Mouse (Mus musculus): ENCODE measurements around the gene Slc28a3. TPM values are rescaled to one million over a fixed set of nuclear protein-coding genes. Genes with fewer than 3 reads are reported as not detected.

Slc28a3 gene
- polyA plus RNA-seq, 1 experiment: not detected

DNA sequence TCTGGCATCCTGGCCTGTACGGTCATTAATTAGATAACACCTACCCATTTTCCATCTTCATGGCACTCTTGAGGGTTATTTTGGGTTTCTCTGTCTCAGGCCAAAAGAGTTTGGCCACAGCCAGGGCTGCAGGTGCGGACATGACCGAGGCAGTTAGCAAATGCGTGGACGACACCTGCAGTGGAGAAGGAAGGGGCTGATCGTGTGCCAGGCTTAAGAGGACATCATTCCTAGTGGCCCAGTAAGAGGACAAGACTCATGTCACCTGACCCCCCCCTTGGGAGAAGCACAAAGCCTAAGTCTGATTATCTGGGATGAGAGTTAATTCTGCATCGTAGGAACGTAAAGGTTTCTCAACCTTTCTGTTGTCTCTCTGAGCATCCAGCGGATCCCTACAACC, 44.5 kb downstream of the Slc28a3 start:
- no peak for DNase-seq (ENCODE audit: extremely low spot score in 1 of 2, low spot score in 1 of 2)

GRCm38 (mm10) chr13:58560497-58561138, 50.1 kb downstream of the Slc28a3 start:
- peak; percentile 38 to 61 for DNase-seq (ENCODE audit: extremely low spot score in 1 of 2, low spot score in 1 of 2)

GRCm38 (mm10) chr13:58558216-58558615, 52.5 kb downstream of the Slc28a3 start:
- DNase-seq (ENCODE audit: extremely low spot score in 1 of 2, low spot score in 1 of 2): peak; percentile 20 to 67

DNA sequence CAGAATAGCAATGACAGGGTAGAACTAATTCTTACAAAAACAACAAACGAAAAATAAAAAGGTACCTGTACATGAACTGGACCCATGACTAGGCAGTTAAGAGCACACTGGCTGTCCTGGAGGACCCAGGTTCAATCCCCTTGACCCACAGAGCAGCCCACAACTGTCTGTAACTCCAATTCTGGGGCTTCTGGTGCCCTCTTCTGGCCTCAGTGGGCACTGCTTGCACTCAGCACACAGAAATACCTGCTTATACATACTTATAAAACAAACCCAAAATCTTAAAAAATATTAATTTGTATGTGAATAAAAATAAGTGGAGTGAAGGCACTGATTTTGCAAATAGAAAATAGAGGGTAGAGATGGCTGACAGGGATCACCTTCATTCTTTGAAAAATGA, 54.7 kb downstream of the Slc28a3 start:
- DNase-seq (ENCODE audit: extremely low spot score in 1 of 2, low spot score in 1 of 2): no peak

DNA sequence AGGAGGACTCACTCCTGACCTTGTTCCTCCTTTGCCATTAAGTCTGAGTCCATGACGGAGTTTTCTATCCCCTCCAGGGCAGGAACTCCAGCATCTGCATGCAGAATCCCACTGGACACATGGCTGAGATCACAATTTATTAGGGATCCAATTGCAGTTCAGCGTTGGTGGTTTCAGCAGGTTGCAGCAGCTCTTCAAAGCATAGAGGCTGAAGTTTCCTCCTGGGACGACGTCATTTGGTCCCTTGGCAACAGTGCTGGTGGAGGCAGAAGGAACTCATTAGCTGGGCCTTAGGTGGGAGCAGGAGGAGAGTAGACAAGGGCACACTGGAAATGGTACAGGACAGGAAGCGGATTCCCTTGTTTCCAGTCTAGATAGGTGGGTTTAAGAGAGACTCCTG, 55.1 kb downstream of the Slc28a3 start:
- no peak for DNase-seq (ENCODE audit: extremely low spot score in 1 of 2, low spot score in 1 of 2)

DNA sequence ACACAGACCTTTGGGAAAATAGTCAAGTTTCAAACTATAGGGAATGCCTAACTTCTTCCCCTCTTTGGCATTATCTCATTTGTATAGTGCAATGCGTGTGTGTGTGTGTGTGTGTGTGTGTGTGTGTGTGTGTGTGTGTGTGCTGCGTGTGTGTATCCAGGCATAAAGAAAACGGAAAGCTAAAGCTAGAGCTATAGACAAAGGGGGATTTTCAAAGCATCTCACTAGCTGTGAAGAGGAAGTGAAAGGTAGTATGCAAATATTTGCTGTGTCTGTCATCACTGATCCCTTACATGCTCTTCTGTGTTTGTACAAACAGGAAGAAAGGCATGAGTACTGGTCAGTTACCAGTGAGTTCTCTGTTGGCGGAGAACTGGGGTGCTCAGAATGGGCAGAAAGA, 58.8 kb downstream of the Slc28a3 start:
- no peak for DNase-seq (ENCODE audit: extremely low spot score in 1 of 2, low spot score in 1 of 2)

DNA sequence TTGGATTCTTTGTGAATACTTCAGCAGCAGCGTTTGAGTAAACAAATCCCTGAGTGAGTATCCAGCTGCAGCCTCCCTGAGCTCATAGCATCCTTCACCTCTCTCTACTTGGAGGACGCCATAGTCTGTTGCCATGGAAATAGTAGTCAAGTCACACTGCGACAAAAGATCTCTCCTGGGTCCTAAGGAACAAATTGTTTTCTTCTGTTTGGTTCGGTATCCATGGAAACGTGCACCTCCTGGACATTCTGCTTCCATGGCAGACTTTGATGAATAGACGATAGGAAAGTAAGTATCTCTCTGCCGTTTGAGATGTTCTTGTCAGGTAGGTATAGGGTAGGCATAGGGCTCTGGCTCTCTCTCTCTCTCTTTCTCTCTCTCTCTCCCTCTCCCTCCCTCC, 63.1 kb downstream of the Slc28a3 start:
- DNase-seq (ENCODE audit: extremely low spot score in 1 of 2, low spot score in 1 of 2): peak; percentile 33 to 58

- peak; percentile 59 to 70 for DNase-seq (ENCODE audit: extremely low spot score in 1 of 2, low spot score in 1 of 2)
These were observed 66.8 kb downstream of the Slc28a3 start for GRCm38 (mm10) chr13:58543688-58544408.

DNA sequence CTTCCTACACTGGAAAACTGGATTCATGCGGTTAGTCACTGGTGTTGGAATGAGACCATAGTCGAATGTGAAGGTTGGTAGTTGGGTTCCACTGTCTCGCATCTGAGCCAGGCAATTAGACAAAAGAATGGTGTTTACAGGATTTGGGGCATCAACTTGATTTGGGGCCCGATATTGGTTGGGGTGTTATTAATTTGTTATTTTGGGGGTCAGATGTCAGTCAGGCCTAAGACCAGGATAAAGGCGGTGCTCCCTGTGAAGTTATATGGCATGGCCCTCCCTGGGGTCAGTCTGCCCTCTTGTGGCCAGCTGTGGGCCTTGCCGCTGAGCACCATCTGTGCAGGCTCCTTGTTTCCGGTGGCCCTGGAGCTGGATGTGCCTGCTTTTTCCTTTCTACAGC, 67.6 kb downstream of the Slc28a3 start:
- peak; percentile 43 to 83 for DNase-seq (ENCODE audit: extremely low spot score in 1 of 2, low spot score in 1 of 2)

DNA sequence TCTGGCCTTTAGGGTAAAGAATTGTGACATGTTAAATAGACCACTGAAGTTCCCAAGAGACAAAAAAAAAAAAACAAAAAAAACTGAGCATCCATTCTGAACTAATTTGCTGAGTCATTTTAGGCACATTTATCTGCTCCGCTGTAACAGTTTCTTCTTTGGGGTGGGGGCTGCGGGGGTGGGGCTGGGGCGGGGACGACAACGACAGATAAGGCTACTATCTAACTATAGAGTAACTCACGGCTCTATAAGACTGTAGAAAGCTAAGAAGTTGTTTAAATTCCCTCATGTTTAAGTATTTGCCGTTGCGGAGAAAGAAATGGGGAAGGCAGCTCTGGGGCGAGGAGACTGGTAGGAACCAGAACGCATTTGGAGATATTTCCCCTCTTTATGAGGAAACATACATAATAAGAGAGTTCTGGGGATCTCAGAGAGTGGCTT, 68.1 kb downstream of the Slc28a3 start:
- no peak for DNase-seq (ENCODE audit: extremely low spot score in 1 of 2, low spot score in 1 of 2)

GRCm38 (mm10) chr13:58542167-58542566, 68.5 kb downstream of the Slc28a3 start:
- DNase-seq (ENCODE audit: extremely low spot score in 1 of 2, low spot score in 1 of 2): no peak

- no peak for DNase-seq (ENCODE audit: extremely low spot score in 1 of 2, low spot score in 1 of 2)
These were observed 69.1 kb downstream of the Slc28a3 start for GRCm38 (mm10) chr13:58541620-58542019.

GRCm38 (mm10) chr13:58538966-58539365, 71.7 kb downstream of the Slc28a3 start:
- DNase-seq (ENCODE audit: extremely low spot score in 1 of 2, low spot score in 1 of 2): no peak

DNA sequence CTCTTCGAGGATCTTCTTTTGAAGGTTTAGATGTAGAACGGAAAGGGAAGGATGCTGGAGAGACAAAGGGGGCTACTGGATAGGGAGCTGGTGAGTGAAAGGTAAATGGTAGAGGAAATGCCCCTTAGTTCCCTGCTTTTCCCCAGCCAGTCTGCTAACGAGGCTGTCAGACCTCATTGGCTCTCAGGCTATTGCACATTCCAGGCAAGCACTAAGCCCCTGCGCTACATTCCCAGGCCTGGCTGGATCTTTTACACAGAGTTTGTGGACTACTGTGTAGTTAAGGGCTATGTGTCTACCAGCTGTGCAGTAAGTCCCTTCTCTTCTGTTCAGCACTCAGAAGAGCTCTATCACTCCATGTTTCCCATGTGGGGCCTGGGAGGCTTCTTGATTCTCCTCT, 72.3 kb downstream of the Slc28a3 start:
- no peak for DNase-seq (ENCODE audit: extremely low spot score in 1 of 2, low spot score in 1 of 2)

DNA sequence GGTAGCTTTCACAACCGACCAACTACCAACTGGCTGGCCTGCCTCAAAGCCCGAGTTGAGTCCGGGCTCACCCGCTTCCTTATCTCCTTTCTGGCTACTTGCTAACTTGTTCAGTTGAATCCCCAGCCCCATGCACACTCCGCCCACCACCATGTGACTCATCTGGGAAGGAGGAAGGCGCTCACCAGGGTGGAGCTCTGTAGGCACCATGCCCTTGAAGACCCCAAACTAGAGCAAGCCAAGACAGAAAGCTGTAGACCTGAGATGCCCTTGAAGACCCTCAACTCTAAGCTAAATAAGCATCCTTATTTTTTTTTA, 72.8 kb downstream of the Slc28a3 start:
- no peak for DNase-seq (ENCODE audit: extremely low spot score in 1 of 2, low spot score in 1 of 2)

- DNase-seq (ENCODE audit: extremely low spot score in 1 of 2, low spot score in 1 of 2): no peak
These were observed 73.3 kb downstream of the Slc28a3 start for GRCm38 (mm10) chr13:58537232-58537915.

DNA sequence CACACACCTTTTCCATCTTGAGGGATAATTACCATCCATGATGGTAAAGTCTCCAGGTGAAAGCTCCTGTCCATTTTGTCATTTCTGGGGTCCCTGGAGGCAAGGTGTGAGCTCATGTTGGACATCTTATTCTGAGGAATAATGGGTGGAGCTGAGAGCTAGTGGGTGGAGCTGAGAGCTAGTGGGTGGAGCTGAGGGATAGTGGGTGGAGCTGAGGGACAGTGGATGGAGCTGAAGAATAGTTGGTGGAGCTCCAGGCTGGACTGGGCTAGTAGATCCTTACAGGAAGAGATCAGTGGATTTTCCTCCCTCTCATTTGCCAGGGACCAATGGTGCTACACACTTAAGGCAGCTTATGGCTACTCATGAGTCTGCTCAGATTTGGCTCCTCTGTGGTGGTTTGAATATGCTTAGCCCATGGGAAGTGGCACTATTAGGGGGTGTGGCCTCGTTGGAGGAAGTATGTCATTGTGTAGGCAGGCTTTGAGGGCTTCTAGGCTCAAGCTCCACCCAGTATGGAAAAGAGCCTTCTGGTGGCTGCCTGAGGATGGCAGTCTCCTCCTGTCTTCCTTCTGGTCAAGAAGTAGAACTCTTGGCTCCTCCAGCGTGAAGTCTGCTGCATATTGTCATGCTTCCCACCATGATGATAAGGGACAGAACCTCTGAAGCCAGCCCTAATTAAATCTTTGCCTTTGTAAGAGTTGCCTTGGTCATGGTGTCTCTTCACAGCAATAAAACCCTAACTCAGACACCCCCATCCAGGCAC, 74.0 kb downstream of the Slc28a3 start:
- no peak for DNase-seq (ENCODE audit: extremely low spot score in 1 of 2, low spot score in 1 of 2)

DNA sequence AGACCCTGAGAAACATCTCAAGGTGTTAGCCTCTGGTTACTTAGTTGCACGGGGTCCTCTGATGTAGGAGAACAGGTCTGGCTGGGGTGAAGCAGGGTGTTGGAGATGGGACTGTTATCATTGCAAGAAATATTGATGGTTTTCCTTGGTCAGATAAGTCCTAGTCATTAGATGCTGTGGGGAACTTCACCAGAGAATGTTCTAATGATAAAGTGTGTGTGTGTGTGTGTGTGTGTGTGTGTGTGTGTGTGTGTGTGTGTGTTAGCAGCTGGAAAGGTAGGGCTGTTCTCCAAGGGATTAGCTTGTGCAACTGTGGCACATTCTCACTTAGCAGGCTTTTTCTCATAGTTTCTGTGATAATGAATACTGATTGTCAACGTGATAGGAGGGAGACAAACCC, 75.4 kb downstream of the Slc28a3 start:
- DNase-seq (ENCODE audit: extremely low spot score in 1 of 2, low spot score in 1 of 2): no peak

- DNase-seq (ENCODE audit: extremely low spot score in 1 of 2, low spot score in 1 of 2): no peak
These were observed 75.8 kb downstream of the Slc28a3 start for GRCm38 (mm10) chr13:58534861-58535260.

DNA sequence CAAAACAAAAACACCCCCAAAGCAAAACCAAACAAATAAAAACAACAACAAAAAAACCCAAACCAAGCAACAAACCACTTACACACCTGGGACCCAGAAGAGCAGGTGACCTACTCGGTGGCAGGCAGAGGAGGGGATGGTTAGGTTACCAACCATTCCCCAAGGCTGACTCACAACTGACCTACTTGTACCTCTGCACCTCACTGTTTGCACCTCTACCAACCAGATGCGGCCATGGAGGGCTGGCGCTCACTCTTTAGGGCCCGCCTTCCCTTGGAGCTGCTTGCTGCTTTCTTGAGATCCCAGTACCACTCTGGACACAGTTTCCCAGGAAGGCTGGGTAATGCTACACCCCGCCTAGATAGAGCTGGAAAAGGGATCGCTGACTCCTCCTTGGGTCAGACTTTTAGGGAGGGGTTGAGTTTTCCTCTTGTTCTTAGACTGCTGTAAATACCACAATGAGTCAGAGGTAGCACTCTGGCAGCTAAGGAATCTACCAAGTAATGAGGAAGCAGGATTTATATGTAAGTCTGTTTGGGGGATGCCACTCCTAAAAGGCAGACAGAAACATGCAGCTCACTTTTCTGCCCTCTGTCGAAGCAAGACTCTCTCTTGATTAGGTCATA, 76.3 kb downstream of the Slc28a3 start:
- DNase-seq (ENCODE audit: extremely low spot score in 1 of 2, low spot score in 1 of 2): no peak

DNA sequence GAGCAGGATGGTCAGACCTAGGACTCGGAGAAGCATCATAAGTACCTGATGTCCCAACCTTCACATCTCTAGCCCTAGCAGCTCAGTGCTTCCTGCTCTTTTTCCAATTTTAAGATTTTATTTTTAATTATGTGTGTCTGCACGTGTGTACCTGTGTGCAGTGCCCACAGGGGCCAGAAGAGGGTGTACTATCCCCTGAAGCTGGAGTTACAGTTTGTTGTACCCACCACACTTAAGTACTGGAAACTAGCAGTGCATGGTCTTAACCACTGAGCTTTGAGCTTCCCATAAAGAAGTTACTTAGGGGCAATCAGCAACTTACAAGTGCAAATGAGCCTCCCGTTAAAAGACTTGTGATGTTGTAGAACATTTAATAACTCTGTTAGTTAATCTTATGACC, 86.1 kb downstream of the Slc28a3 start:
- DNase-seq (ENCODE audit: extremely low spot score in 1 of 2, low spot score in 1 of 2): no peak

Measured in frontal cortex, adult 2 months (tissue).